Mouse (Mus musculus): ENCODE data around the gene Hectd2.

The Hectd2 gene

GRCm38 (mm10) chr19:36564396-36564795 is 10.0 kb downstream of the Hectd2 start:
- DNase-seq: no peak

- no peak for DNase-seq
Observed at GRCm38 (mm10) chr19:36573986-36574385, 19.5 kb downstream of the Hectd2 start.

- no peak for DNase-seq
Observed at GRCm38 (mm10) chr19:36575159-36575558, 20.7 kb downstream of the Hectd2 start.

- no peak for DNase-seq
Observed at GRCm38 (mm10) chr19:36580874-36581273, 26.4 kb downstream of the Hectd2 start.

- no peak for DNase-seq
Observed at GRCm38 (mm10) chr19:36582116-36582515, 27.7 kb downstream of the Hectd2 start.

- no peak for DNase-seq
Observed at GRCm38 (mm10) chr19:36585505-36585904, 31.1 kb downstream of the Hectd2 start.

GRCm38 (mm10) chr19:36594409-36594808 is 40.0 kb downstream of the Hectd2 start:
- no peak for DNase-seq

- no peak for DNase-seq
Observed at GRCm38 (mm10) chr19:36601869-36602268, 47.4 kb downstream of the Hectd2 start.

- DNase-seq: no peak
Observed at GRCm38 (mm10) chr19:36602535-36603312, 48.3 kb downstream of the Hectd2 start.

- no peak for DNase-seq
Observed at GRCm38 (mm10) chr19:36606270-36606669, 51.8 kb downstream of the Hectd2 start.

GRCm38 (mm10) chr19:36609229-36609628 is 54.8 kb downstream of the Hectd2 start:
- no peak for DNase-seq

GRCm38 (mm10) chr19:36610309-36610708 is 55.9 kb downstream of the Hectd2 start:
- no peak for DNase-seq

GRCm38 (mm10) chr19:36625906-36626305 is 71.5 kb downstream of the Hectd2 start:
- DNase-seq: no peak

GRCm38 (mm10) chr19:36626881-36627280 is 72.4 kb downstream of the Hectd2 start:
- no peak for DNase-seq

- DNase-seq: no peak
Observed at GRCm38 (mm10) chr19:36629394-36629910, 75.0 kb downstream of the Hectd2 start.

GRCm38 (mm10) chr19:36630361-36630760 is 75.9 kb downstream of the Hectd2 start:
- DNase-seq: no peak

GRCm38 (mm10) chr19:36634771-36635170 is 80.3 kb downstream of the Hectd2 start:
- DNase-seq: no peak

GRCm38 (mm10) chr19:36637223-36637622 is 82.8 kb downstream of the Hectd2 start:
- DNase-seq: no peak

GRCm38 (mm10) chr19:36637948-36638587 is 83.6 kb downstream of the Hectd2 start:
- no peak for DNase-seq

GRCm38 (mm10) chr19:36639072-36639471 is 84.6 kb downstream of the Hectd2 start:
- DNase-seq: no peak

- DNase-seq: no peak
Observed at GRCm38 (mm10) chr19:36641128-36641527, 86.7 kb downstream of the Hectd2 start.

GRCm38 (mm10) chr19:36645308-36645889 is 91.0 kb downstream of the Hectd2 start:
- no peak for DNase-seq

- peak; percentile 60 to 70 for DNase-seq
Observed at GRCm38 (mm10) chr19:36646132-36646828, 91.8 kb downstream of the Hectd2 start.

Data from kidney, postnatal 4 days (tissue).